Mouse (Mus musculus): ENCODE data around the gene Olfr672. TPM values are rescaled to one million over a fixed set of nuclear protein-coding genes. Genes with fewer than 3 reads are reported as not detected.
"Not testable (repeated sequence)": the region's sequence is repeated elsewhere in the genome, so short reads cannot be mapped to it uniquely, and the experiment has no call there.

Olfr672 gene
- polyA plus RNA-seq (2016; fragmentation: Nextera tagmentation; extraction: Ambion mirVana): not detected in 2 replicates

DNA sequence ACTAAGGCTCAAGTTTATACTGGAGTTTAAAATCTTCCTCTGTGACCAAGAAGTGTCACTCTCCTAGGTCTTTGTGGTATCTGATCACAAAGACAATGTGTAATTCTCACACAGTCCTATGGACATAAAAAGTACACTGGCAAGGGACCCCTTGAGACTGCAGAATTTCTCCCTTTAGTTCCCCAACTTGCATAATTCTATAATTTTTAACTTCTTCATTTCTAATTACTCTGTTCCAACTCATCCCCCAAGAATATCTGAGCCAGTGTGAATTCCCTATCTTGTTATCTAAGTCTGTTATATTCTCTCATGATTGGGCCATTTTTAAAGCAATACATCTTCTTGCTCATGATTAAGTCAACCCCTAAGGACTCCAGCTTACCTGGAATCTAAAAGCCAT lies at the start of gene Olfr672:
Olfr672 (minus strand) TSS at position 101 of the 400 bp plus-strand sequence.
- Histone ChIP-seq H3K27ac (replicated peaks) (no peak within 1 kb of the TSS), H3K4me3 (no peak within 1 kb of the TSS), H3K4me1 (no peaks in the 10 kb centered on the region), H3K9me3 (replicated peaks) (no peaks in the 10 kb centered on the region), H3K27me3 (ENCODE audit: low read depth, poor library complexity, severe bottlenecking) (no peaks in the 10 kb centered on the region), H3K36me3 (no peaks in the 10 kb centered on the region)
- no peak for DNase-seq (ENCODE audit: low spot score)

DNA sequence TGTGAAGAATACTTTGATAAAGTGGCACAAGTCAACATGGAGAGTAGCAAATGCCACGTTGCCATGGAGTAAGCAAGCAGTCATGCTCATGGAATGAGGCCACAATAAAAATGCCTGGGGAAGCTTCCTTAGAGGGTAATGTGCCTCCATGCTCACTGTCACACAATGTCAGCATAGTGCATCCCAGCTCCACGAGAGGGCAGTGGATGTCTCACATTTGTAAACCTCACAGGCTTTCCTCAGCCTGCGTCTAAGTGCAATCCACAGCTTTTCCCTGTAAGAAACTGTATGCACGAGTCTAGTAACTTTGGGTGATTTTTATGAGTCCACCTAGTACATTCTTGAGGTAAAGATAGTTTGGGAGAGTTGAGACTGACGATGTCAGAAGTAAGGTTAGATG lies 32.0 kb upstream of the Olfr672 start:
- H3K9me3 ChIP-seq (replicated peaks); DNase-seq (ENCODE audit: low spot score); H3K4me1 ChIP-seq; H3K36me3 ChIP-seq; H3K4me3 ChIP-seq; H3K27me3 ChIP-seq (ENCODE audit: low read depth, poor library complexity, severe bottlenecking); H3K27ac ChIP-seq (replicated peaks): not testable (repeated sequence)
- WGBS: 66% methylated on average over 5 of the region's 5 CpGs

- H3K36me3 ChIP-seq: no peaks in the 10 kb centered on the region
- H3K27ac ChIP-seq (replicated peaks): no peak within 1 kb of the TSS
- no peaks in the 10 kb centered on the region for H3K4me1 ChIP-seq
- DNase-seq (ENCODE audit: low spot score): no peak
- no peak within 1 kb of the TSS for H3K4me3 ChIP-seq
- no peaks in the 10 kb centered on the region for H3K9me3 ChIP-seq (replicated peaks)
- H3K27me3 ChIP-seq (ENCODE audit: low read depth, poor library complexity, severe bottlenecking): no peaks in the 10 kb centered on the region
Measured at GRCm38 (mm10) chr7:105032398-105032797, 30.6 kb upstream of the Olfr672 start, which contains the start of gene Olfr676. TSS of gene Olfr676 (plus strand) at chr7:105032698.

GRCm38 (mm10) chr7:105028360-105028759 lies 26.5 kb upstream of the Olfr672 start, which contains the start of gene Olfr675:
TSS of gene Olfr675 (minus strand) at chr7:105028460.
- H3K27ac ChIP-seq (replicated peaks): no peak within 1 kb of the TSS
- H3K4me3 ChIP-seq: no peak within 1 kb of the TSS
- no peaks in the 10 kb centered on the region for H3K9me3 ChIP-seq (replicated peaks)
- H3K36me3 ChIP-seq: no peaks in the 10 kb centered on the region
- WGBS: 89% methylated on average over 1 of the region's 1 CpGs
- DNase-seq (ENCODE audit: low spot score): no peak
- no peaks in the 10 kb centered on the region for H3K27me3 ChIP-seq (ENCODE audit: low read depth, poor library complexity, severe bottlenecking)
- no peaks in the 10 kb centered on the region for H3K4me1 ChIP-seq

- no peaks in the 10 kb centered on the region for H3K4me1 ChIP-seq
- DNase-seq (ENCODE audit: low spot score): no peak
- no peaks in the 10 kb centered on the region for H3K9me3 ChIP-seq (replicated peaks)
- WGBS: 54% methylated on average over 1 of the region's 1 CpGs
- no peaks in the 10 kb centered on the region for H3K36me3 ChIP-seq
- no peak overlapping the region for H3K4me3 ChIP-seq
- no peaks in the 10 kb centered on the region for H3K27me3 ChIP-seq (ENCODE audit: low read depth, poor library complexity, severe bottlenecking)
- H3K27ac ChIP-seq (replicated peaks): no peak overlapping the region
Measured at GRCm38 (mm10) chr7:105022530-105022929, 20.7 kb upstream of the Olfr672 start.

DNA sequence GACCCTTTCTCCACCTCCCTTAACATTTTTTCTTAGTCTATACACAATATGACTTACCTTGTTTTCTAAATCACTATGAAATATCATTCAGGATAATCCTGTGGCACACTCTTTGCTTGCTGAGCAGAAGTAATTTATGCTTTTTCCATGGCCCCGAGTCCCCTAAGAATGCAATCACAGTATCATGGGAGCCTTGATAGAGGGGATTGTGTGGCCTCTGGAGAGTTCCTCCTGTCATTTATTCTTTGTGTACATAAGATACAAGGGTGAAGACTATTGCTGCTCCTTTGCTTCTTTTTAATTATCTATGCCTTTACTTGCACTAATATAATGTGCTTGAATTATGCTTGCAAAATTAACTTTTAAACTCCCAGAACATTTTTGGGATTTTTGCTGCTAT lies 22.8 kb downstream of the Olfr672 start, which contains the start of gene Olfr671:
Olfr671 (minus strand) TSS at position 101 of the 400 bp plus-strand sequence.
- Histone ChIP-seq H3K9me3 (replicated peaks) (0 out of 2 replicates have a peak, but pooled peaks cover 7% of the 10 kb centered on the region), H3K4me1 (no peaks in the 10 kb centered on the region), H3K27ac (replicated peaks) (no peak within 1 kb of the TSS), H3K4me3 (no peak within 1 kb of the TSS), H3K36me3 (no peaks in the 10 kb centered on the region), H3K27me3 (ENCODE audit: low read depth, poor library complexity, severe bottlenecking) (no peaks in the 10 kb centered on the region)
- DNase-seq (ENCODE audit: low spot score): no peak
- 72% methylated on average over 1 of the region's 1 CpGs for WGBS

DNA sequence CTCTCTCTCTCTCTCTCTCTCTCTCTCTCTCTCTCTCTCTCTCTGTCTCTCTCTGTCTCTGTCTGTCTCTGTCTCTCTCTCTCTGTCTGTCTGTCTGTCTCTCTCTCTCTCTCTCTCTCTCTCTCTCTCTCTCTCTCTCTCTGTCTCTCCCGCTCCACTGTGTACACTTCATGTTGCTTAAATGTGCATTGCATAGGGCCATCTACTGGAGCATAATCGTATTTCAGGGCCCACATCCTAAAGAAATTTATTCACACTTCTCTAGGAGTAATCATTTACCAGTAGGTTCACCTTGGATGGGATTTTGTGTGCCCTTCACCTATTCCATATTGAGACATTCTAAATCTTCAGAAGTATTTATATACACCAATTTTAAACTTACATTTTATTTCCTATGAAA lies 29.3 kb downstream of the Olfr672 start:
- not testable (repeated sequence) for H3K36me3 ChIP-seq; H3K4me3 ChIP-seq; H3K27me3 ChIP-seq (ENCODE audit: low read depth, poor library complexity, severe bottlenecking); H3K9me3 ChIP-seq (replicated peaks); H3K27ac ChIP-seq (replicated peaks); H3K4me1 ChIP-seq; DNase-seq (ENCODE audit: low spot score)
- 76% methylated on average over 2 of the region's 2 CpGs for WGBS

- H3K27ac ChIP-seq (replicated peaks): no peak within 1 kb of the TSS
- no peak for DNase-seq (ENCODE audit: low spot score)
- H3K36me3 ChIP-seq: no peaks in the 10 kb centered on the region
- 71% methylated on average over 1 of the region's 1 CpGs for WGBS
- no peaks in the 10 kb centered on the region for H3K4me1 ChIP-seq
- H3K9me3 ChIP-seq (replicated peaks): 0 out of 2 replicates have a peak, but pooled peaks cover 4% of the 10 kb centered on the region
- no peaks in the 10 kb centered on the region for H3K27me3 ChIP-seq (ENCODE audit: low read depth, poor library complexity, severe bottlenecking)
- H3K4me3 ChIP-seq: no peak within 1 kb of the TSS
Measured at GRCm38 (mm10) chr7:104962520-104962919, 39.3 kb downstream of the Olfr672 start, which contains the start of gene Olfr670. TSS of gene Olfr670 (minus strand) at chr7:104962620.

DNA sequence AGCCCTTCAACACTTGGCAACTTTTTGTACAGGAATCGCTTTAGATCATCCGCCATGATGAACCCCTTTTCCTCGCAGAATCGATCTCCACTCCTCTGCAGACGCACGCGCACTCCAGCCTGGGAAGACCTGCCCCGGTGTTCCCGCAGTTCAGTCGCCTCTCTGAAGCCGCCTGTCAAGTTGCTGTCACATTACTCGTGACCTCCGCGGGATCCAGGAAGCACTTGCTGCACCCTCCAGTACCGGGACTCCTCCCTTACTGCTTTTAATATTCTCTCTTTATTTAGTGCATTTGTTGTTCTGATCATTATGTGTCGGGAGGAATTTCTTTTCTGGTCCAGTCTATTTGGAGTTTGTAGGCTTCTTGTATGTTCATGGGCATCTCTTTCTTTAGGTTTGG lies 51.6 kb downstream of the Olfr672 start:
- not testable (repeated sequence) for H3K9me3 ChIP-seq (replicated peaks); H3K27me3 ChIP-seq (ENCODE audit: low read depth, poor library complexity, severe bottlenecking); H3K27ac ChIP-seq (replicated peaks); DNase-seq (ENCODE audit: low spot score); H3K36me3 ChIP-seq; H3K4me1 ChIP-seq; H3K4me3 ChIP-seq
- 95% methylated on average over 16 of the region's 16 CpGs for WGBS

Other genes starting within 250 kb of the Olfr672 start
- gene Usp17le, start 224.6 kb downstream of the Olfr672 start, polyA plus RNA-seq (2016; fragmentation: Nextera tagmentation; extraction: Ambion mirVana): not detected in 2 replicates
- gene Usp17lb, start 159.4 kb downstream of the Olfr672 start, polyA plus RNA-seq (2016; fragmentation: Nextera tagmentation; extraction: Ambion mirVana): not detected in 2 replicates
- not detected in 2 replicates for gene Usp17la, start 145.0 kb downstream of the Olfr672 start, polyA plus RNA-seq (2016; fragmentation: Nextera tagmentation; extraction: Ambion mirVana)
- not detected in 2 replicates for gene Olfr665, start 124.0 kb downstream of the Olfr672 start, polyA plus RNA-seq (2016; fragmentation: Nextera tagmentation; extraction: Ambion mirVana)
- not detected in 2 replicates for gene Olfr666, start 106.1 kb downstream of the Olfr672 start, polyA plus RNA-seq (2016; fragmentation: Nextera tagmentation; extraction: Ambion mirVana)
- gene Olfr667, start 80.5 kb downstream of the Olfr672 start, polyA plus RNA-seq (2016; fragmentation: Nextera tagmentation; extraction: Ambion mirVana): not detected in 2 replicates
- gene Olfr668, start 74.0 kb downstream of the Olfr672 start, polyA plus RNA-seq (2016; fragmentation: Nextera tagmentation; extraction: Ambion mirVana): not detected in 2 replicates
- not detected in 2 replicates for gene Olfr669, start 67.8 kb downstream of the Olfr672 start, polyA plus RNA-seq (2016; fragmentation: Nextera tagmentation; extraction: Ambion mirVana)
- not detected in 2 replicates for gene Olfr670, start 39.4 kb downstream of the Olfr672 start, polyA plus RNA-seq (2016; fragmentation: Nextera tagmentation; extraction: Ambion mirVana)
- not detected in 2 replicates for gene Olfr671, start 22.9 kb downstream of the Olfr672 start, polyA plus RNA-seq (2016; fragmentation: Nextera tagmentation; extraction: Ambion mirVana)
- gene Olfr675, start 26.4 kb upstream of the Olfr672 start, polyA plus RNA-seq (2016; fragmentation: Nextera tagmentation; extraction: Ambion mirVana): not detected in 2 replicates
- not detected in 2 replicates for gene Olfr676, start 30.7 kb upstream of the Olfr672 start, polyA plus RNA-seq (2016; fragmentation: Nextera tagmentation; extraction: Ambion mirVana)
- not detected in 2 replicates for gene Olfr677, start 49.3 kb upstream of the Olfr672 start, polyA plus RNA-seq (2016; fragmentation: Nextera tagmentation; extraction: Ambion mirVana)
- not detected in 2 replicates for gene Olfr678, start 62.4 kb upstream of the Olfr672 start, polyA plus RNA-seq (2016; fragmentation: Nextera tagmentation; extraction: Ambion mirVana)
- gene Olfr679, start 79.2 kb upstream of the Olfr672 start, polyA plus RNA-seq (2016; fragmentation: Nextera tagmentation; extraction: Ambion mirVana): not detected in 2 replicates
- not detected in 2 replicates for gene Olfr680-ps1, start 90.8 kb upstream of the Olfr672 start, polyA plus RNA-seq (2016; fragmentation: Nextera tagmentation; extraction: Ambion mirVana)
- not detected in 2 replicates for gene Olfr681, start 114.8 kb upstream of the Olfr672 start, polyA plus RNA-seq (2016; fragmentation: Nextera tagmentation; extraction: Ambion mirVana)
- not detected in 2 replicates for gene Olfr683, start 145.0 kb upstream of the Olfr672 start, polyA plus RNA-seq (2016; fragmentation: Nextera tagmentation; extraction: Ambion mirVana)
- not detected in 2 replicates for gene Olfr684, start 161.6 kb upstream of the Olfr672 start, polyA plus RNA-seq (2016; fragmentation: Nextera tagmentation; extraction: Ambion mirVana)
- gene Olfr685, start 184.0 kb upstream of the Olfr672 start, polyA plus RNA-seq (2016; fragmentation: Nextera tagmentation; extraction: Ambion mirVana): not detected in 2 replicates
- gene Olfr686, start 205.5 kb upstream of the Olfr672 start, polyA plus RNA-seq (2016; fragmentation: Nextera tagmentation; extraction: Ambion mirVana): not detected in 2 replicates

All from midbrain, embryonic 10.5 days (tissue).